Mouse (Mus musculus) midbrain, embryonic 16.5 days (tissue): Measurements from ENCODE around the gene Olfr91. TPM values are rescaled to one million over a fixed set of nuclear protein-coding genes. Genes with fewer than 3 reads are reported as not detected.
A peak's percentile ranks its signal among the peaks of the same experiment; 100 is the strongest.

Experiments
- ATAC-seq: fragments of 200-750 bp; cut with Nextera tagmentation; 2 replicates; pipeline ENCODE4 v1.8.0; 2017; ENCODE audit warnings: moderate TSS enrichment
- H3K27ac ChIP-seq: fragments of 300-500 bp; sonication (generic); 2 replicates; pipeline ENCODE4 v1.5.1; 2014; ENCODE audit warnings: mild to moderate bottlenecking, low read length, mixed read lengths
- H3K27me3 ChIP-seq: fragments of 300-500 bp; sonication (generic); 2 replicates; pipeline ENCODE4 v1.6.1; 2014; ENCODE audit warnings: low read depth, low read length, mixed read lengths; ENCODE audit not compliant: control insufficient read depth, insufficient read depth
- H3K36me3 ChIP-seq: fragments of 300-500 bp; sonication (generic); 2 replicates; pipeline ENCODE4 v1.6.1; 2014; ENCODE audit warnings: mild to moderate bottlenecking, low read length, moderate library complexity, mixed read lengths; ENCODE audit not compliant: control insufficient read depth, insufficient read depth
- H3K4me1 ChIP-seq: fragments of 300-500 bp; sonication (generic); 2 replicates; pipeline ENCODE4 v1.6.1; 2014; ENCODE audit warnings: mild to moderate bottlenecking, low read length, mixed read lengths; ENCODE audit not compliant: control insufficient read depth, insufficient read depth
- H3K4me2 ChIP-seq: fragments of 300-500 bp; sonication (generic); 2 replicates; pipeline ENCODE4 v1.6.1; 2014; ENCODE audit warnings: mild to moderate bottlenecking, low read length, mixed read lengths
- H3K4me3 ChIP-seq: fragments of 300-500 bp; sonication (generic); 2 replicates; pipeline ENCODE4 v1.5.1; 2014; ENCODE audit warnings: low read depth, mild to moderate bottlenecking, low read length, moderate library complexity, mixed read lengths
- H3K9ac ChIP-seq: fragments of 300-500 bp; sonication (generic); 2 replicates; pipeline ENCODE4 v1.6.1; 2014; ENCODE audit warnings: low read depth, low read length, mixed read lengths
- H3K9me3 ChIP-seq: fragments of 300-500 bp; sonication (generic); replicated peaks from 2 replicates; pipeline ENCODE4 v1.6.1; 2014; ENCODE audit warnings: mild to moderate bottlenecking, low read length, mixed read lengths; ENCODE audit not compliant: control insufficient read depth, poor library complexity, severe bottlenecking
- WGBS: fragments of 180-500 bp; shearing (Covaris S2); extraction: QIAGEN DNeasy Blood & Tissue Kit; methylation state at CpG from one replicate; pipeline ENCODE4 v1.1.7; 2014; 5-methylcytosine and 5-hydroxymethylcytosine counted together
- polyA plus RNA-seq: library from polyadenylated mRNA; unstranded; fragments of >200 nt; fragmentation: Nextera tagmentation; extraction: Ambion mirVana; gene quantifications from 2 replicates; pipeline ENCODE4 v1.2.1, GENCODE M21; 2015

Olfr91 gene
- polyA plus RNA-seq, 1 experiment from 2014 or later: not detected

DNA sequence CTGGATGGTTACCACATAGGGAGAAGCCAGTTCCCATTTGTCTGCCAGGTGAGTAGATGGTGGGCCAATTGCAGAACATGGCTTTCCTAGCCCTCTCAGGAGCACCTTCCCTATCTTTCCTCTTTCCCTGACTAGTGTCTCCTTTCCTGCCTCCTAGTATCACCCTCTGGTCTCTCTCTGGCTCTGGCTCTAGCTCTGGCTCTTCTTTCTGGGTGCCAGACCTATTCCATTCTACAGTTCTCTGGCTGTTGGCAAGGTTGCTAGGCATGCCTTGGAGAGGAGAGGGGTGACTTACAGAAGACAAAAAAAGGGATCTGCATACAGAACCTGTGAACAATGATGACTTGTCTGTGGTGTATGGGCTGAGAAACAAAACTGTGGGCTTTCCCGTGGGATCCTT is 30.2 kb downstream of the Olfr91 start:
- H3K36me3 ChIP-seq: peaks cover 57% of the 10 kb centered on the region
- H3K27me3 ChIP-seq: no peaks in the 10 kb centered on the region
- H3K9me3 ChIP-seq: no peaks in the 10 kb centered on the region
- WGBS: 82% methylated on average over 1 of the region's 1 CpGs
- no peaks in the 10 kb centered on the region for H3K4me1 ChIP-seq
- no peak overlapping the region for H3K27ac ChIP-seq
- no peak overlapping the region for H3K4me3 ChIP-seq
- ATAC-seq: no peak
- no peak overlapping the region for H3K9ac ChIP-seq
- no peak overlapping the region for H3K4me2 ChIP-seq

DNA sequence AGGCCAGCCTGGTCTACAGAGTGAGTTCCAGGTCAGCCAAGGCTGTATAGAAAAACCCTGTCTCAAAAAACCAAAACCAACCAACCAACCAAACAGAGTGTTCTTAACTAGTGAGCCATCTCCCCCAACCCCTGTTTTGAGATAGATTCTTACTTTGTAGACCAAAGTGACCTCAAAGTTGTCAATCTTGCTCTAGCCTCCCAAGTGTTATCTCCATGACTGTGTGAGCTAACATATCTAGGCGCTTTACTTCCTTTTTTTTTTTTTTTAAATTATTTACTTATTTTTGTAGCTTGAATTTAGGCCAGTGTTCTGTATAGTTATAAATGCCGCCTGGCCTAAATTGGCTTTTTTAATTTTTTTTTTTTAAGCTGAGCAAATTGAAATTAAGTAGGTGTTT is 32.1 kb downstream of the Olfr91 start:
- H3K27me3 ChIP-seq: no peaks in the 10 kb centered on the region
- ATAC-seq: no peak
- 96% methylated on average over 2 of the region's 2 CpGs for WGBS
- no peak overlapping the region for H3K4me3 ChIP-seq
- no peak overlapping the region for H3K9ac ChIP-seq
- no peaks in the 10 kb centered on the region for H3K9me3 ChIP-seq
- peaks cover 60% of the 10 kb centered on the region for H3K36me3 ChIP-seq
- H3K4me1 ChIP-seq: no peaks in the 10 kb centered on the region
- no peak overlapping the region for H3K27ac ChIP-seq
- H3K4me2 ChIP-seq: no peak overlapping the region

DNA sequence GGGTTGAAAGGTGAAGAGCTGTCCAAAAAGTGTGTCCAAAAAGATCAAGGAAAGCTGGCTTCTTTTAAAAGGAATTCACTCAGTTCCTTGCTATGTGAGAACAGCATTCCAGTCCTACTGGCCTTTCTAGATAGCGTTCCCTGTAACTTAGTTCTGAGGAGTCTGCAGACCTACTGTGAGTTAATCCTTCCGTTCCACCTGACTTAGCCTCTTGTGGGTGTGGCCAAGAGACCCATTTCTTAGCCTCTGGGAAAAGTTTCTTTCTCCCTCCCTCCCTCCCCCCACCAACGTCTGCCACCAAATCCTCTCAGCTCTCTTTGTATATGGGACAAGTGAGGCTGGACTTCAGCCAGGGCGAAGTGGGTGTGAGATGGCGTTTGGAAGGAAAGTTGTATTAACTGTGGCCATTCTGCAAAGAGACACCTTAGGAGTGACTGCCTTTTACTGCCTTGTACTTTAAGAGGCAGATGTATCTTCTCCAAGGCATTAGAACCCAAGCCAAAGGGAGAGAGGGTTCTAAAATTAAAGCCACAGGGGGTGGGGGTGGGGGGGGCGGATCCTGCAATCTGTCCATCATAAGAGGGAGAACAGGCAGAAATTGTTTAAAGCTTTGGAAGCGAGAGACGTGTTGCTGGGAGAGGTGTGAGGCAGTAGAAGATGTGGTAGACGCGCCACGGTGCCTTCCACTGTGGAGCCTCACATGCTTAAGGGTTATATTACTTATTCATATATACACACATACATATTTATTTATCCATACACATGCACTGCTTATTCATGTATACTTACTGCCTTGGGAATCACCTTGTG is 34.2 kb downstream of the Olfr91 start:
- no peaks in the 10 kb centered on the region for H3K4me1 ChIP-seq
- peaks cover 62% of the 10 kb centered on the region for H3K36me3 ChIP-seq
- 0 out of 2 replicates have a peak, but pooled peaks have one; percentile 37 for ATAC-seq
- no peaks in the 10 kb centered on the region for H3K9me3 ChIP-seq
- H3K27ac ChIP-seq: no peak overlapping the region
- no peak overlapping the region for H3K4me2 ChIP-seq
- H3K9ac ChIP-seq: no peak overlapping the region
- no peaks in the 10 kb centered on the region for H3K27me3 ChIP-seq
- H3K4me3 ChIP-seq: no peak overlapping the region
- 47% methylated on average over 11 of the region's 11 CpGs for WGBS

DNA sequence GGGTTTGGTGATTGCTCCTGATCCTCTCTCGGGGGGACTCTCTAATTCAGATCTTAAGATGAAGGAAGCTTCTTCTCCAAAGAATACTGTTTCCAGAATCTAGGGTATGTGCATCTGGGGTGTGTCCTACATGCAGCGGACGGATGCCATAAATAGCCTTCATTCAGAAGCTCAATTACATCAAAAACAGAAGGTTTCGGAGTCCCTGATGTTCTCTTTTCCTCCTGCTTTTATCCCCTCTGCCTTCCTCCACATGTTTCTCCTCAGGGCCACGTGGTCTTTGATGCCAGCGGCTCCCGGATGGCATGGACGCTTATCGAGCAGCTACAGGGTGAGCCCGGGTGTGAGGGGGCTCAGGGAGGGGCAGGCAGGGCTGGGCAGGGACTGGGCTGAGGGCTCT is 35.0 kb downstream of the Olfr91 start:
- Histone ChIP-seq H3K9ac (no peak overlapping the region), H3K4me1 (no peaks in the 10 kb centered on the region), H3K4me3 (no peak overlapping the region), H3K27ac (no peak overlapping the region), H3K4me2 (no peak overlapping the region), H3K9me3 (no peaks in the 10 kb centered on the region), H3K27me3 (no peaks in the 10 kb centered on the region), H3K36me3 (peaks cover 62% of the 10 kb centered on the region)
- 53% methylated on average over 10 of the region's 10 CpGs for WGBS
- ATAC-seq: no peak

DNA sequence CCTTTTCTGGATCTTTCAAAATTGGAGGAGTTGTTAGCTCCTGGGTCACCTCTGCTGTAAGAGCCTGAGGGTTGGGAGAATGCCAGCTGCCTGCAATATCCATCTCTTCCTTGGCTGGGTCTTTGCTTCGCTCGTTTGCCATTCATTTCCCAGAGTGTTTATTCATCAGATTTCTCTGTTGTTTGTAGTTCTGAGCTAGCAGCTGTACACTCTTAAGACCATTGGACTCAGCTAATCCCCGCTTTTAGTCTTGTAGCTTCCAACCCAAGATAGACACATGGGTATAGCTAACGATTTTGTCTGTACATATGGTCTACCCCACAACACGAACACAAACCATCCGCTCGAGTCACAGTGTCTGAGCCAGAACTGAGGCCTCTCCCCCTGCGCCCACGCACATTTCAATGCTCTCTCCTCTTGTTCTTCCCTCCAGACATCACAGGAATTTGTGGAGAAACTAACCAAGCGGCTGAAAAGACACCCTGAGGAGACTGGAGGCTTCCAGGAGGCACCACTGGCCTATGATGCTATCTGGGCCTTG is 35.9 kb downstream of the Olfr91 start:
- H3K36me3 ChIP-seq: peaks cover 53% of the 10 kb centered on the region
- no peak overlapping the region for H3K9ac ChIP-seq
- no peak overlapping the region for H3K4me3 ChIP-seq
- H3K27me3 ChIP-seq: no peaks in the 10 kb centered on the region
- no peaks in the 10 kb centered on the region for H3K9me3 ChIP-seq
- no peak overlapping the region for H3K4me2 ChIP-seq
- 68% methylated on average over 10 of the region's 10 CpGs for WGBS
- no peak overlapping the region for H3K27ac ChIP-seq
- no peak for ATAC-seq
- H3K4me1 ChIP-seq: no peaks in the 10 kb centered on the region

DNA sequence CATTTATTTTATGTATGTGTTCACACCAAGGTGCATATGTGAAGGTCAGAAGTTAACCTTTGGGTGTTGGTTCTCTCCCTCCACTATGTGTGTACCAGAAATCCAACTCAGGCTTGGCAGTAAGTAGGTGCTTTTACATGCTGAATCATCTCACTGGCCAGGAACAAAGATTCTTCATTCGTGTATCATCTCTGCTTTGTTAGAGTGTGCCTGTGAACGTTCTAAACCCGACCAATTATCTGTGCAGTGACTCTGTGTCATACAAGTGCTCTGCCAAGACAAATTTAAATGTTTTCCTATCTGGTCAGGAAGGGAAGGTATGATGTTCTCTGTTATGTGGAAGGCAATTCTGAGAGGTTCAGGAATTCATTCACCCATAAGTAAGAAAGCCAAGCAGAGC is 36.6 kb downstream of the Olfr91 start:
- no peak overlapping the region for H3K9ac ChIP-seq
- H3K36me3 ChIP-seq: peaks cover 52% of the 10 kb centered on the region
- ATAC-seq: no peak

DNA sequence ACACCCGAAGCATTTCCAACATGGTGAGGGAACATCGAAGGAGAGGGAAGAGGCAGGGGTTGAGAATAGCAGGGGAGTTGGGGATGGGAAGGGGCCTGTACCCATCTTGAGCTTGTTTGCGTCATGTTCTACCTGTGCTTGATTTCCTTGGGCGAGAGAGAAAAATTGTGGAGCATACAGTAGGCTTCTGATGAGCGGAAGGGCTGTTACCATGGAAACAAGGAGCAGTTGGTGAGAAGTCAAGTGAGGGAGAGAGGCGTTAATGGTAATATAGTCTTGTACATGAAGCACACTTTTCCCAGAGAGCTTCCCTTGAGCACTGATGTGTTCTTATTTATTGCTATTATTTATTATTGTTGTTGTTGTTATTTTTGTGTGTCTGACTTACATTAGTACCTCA is 41.1 kb downstream of the Olfr91 start:
- Histone ChIP-seq H3K9me3 (no peaks in the 10 kb centered on the region), H3K27ac (no peak overlapping the region), H3K36me3 (peaks cover 36% of the 10 kb centered on the region), H3K4me2 (no peak overlapping the region), H3K27me3 (no peaks in the 10 kb centered on the region), H3K4me3 (no peak overlapping the region), H3K4me1 (peaks cover 19% of the 10 kb centered on the region), H3K9ac (no peak overlapping the region)
- WGBS: 63% methylated on average over 6 of the region's 6 CpGs
- ATAC-seq: 0 out of 2 replicates have a peak, but pooled peaks have one; percentile 26

More for the DNA sequence above, 36.6 kb downstream of the Olfr91 start:
- H3K4me2 ChIP-seq: no peak overlapping the region
- H3K27me3 ChIP-seq: no peaks in the 10 kb centered on the region
- peaks cover 4% of the 10 kb centered on the region for H3K4me1 ChIP-seq
- H3K4me3 ChIP-seq: no peak overlapping the region
- WGBS: 52% methylated on average over 3 of the region's 3 CpGs
- no peak overlapping the region for H3K27ac ChIP-seq
- no peaks in the 10 kb centered on the region for H3K9me3 ChIP-seq

DNA sequence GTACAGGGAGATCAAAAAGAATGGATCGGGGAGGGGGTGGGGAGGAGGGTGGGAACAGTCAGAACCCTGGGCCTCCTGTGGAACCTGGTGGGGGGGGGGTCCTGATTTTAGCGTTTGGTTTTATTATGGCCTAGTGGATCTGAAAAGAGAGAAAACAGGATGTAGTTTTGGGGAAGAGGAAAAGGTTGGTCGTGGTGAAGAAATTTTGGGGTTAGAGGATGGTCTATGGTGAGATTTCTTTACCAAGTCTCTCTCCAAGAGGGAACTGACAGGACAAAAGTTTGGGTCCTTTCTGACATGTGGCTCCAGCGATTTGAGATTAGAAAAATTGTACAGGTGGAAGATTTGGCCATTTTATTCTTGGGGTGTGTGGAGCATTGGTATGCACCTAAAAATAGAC is 46.3 kb downstream of the Olfr91 start:
- WGBS: 41% methylated on average over 4 of the region's 4 CpGs
- Histone ChIP-seq H3K9ac (peak overlapping the region; percentile 98), H3K4me3 (peak overlapping the region; percentile 90), H3K27ac (no peak overlapping the region), H3K36me3 (peaks cover 15% of the 10 kb centered on the region), H3K4me2 (peak overlapping the region; percentile 68), H3K4me1 (peaks cover 47% of the 10 kb centered on the region), H3K9me3 (no peaks in the 10 kb centered on the region), H3K27me3 (no peaks in the 10 kb centered on the region)
- ATAC-seq: no peak

DNA sequence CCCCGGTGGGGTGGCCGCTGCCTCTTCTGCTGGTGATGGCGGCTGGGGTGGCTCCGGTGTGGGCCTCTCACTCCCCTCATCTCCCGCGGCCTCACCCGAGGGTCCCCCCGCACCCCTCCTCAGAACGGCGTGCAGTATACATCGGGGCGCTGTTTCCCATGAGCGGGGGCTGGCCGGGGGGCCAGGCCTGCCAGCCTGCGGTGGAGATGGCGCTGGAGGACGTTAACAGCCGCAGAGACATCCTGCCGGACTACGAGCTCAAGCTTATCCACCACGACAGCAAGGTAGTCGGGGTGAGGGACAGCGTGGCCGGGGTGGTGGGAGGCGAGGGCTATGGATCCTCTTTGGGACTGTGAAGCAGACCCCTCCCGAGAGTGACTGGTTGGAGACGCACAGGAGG is 47.2 kb downstream of the Olfr91 start:
- Histone ChIP-seq H3K9ac (peak overlapping the region; percentile 98), H3K9me3 (no peaks in the 10 kb centered on the region), H3K4me2 (peak overlapping the region; percentile 68), H3K4me3 (peak overlapping the region; percentile 90), H3K27me3 (no peaks in the 10 kb centered on the region), H3K4me1 (peaks cover 45% of the 10 kb centered on the region), H3K36me3 (peaks cover 11% of the 10 kb centered on the region), H3K27ac (peak overlapping the region; percentile 90)
- peak; percentile 16 for ATAC-seq
- WGBS: 2% methylated on average over 27 of the region's 27 CpGs
